Mouse (Mus musculus) kidney, adult 2 months (tissue): ENCODE measurements around the gene Methig1. TPM values are rescaled to one million over a fixed set of nuclear protein-coding genes. Genes with fewer than 3 reads are reported as not detected.
A peak's percentile ranks its signal among the peaks of the same experiment; 100 is the strongest.
"Not testable (repeated sequence)": the region's sequence is repeated elsewhere in the genome, so short reads cannot be mapped to it uniquely, and the experiment has no call there.

Experiments
- DNase-seq: peaks from one replicate; pipeline ENCODE4 v3.0.0; 2021
- H3K27ac ChIP-seq: fragments of 200-500 bp; 2 replicates; pipeline ENCODE4 v1.5.1; 2012; ENCODE audit warnings: low read depth, low read length, control low read depth, inconsistent platforms; ENCODE audit not compliant: insufficient read depth
- H3K27me3 ChIP-seq: fragments of 200-500 bp; replicated peaks from 2 replicates; pipeline ENCODE4 v1.6.1; 2012; ENCODE audit warnings: mild to moderate bottlenecking, moderate library complexity, low read length, inconsistent platforms; ENCODE audit not compliant: control insufficient read depth, insufficient read depth
- H3K36me3 ChIP-seq: fragments of 200-500 bp; 2 replicates; pipeline ENCODE4 v1.6.1; 2012; ENCODE audit warnings: mild to moderate bottlenecking, moderate library complexity, low read length, inconsistent platforms; ENCODE audit not compliant: control insufficient read depth, insufficient read depth
- H3K4me1 ChIP-seq: fragments of 200-500 bp; 2 replicates; pipeline ENCODE4 v1.6.1; 2011; ENCODE audit warnings: low read length; ENCODE audit not compliant: control insufficient read depth, insufficient read depth
- H3K4me3 ChIP-seq: fragments of 200-500 bp; 2 replicates; pipeline ENCODE4 v1.5.1; 2011; ENCODE audit warnings: mild to moderate bottlenecking, low read depth, low read length, control low read depth; ENCODE audit not compliant: insufficient read depth
- CTCF ChIP-seq: fragments of 200-500 bp; conservative IDR thresholded peaks from 2 replicates; pipeline ENCODE4 v1.5.1; 2011; ENCODE audit warnings: low read depth, mild to moderate bottlenecking, control low read depth, low read length, moderate library complexity, mixed read lengths; ENCODE audit not compliant: insufficient read depth, insufficient read length
- POLR2A ChIP-seq: fragments of 200-500 bp; IDR thresholded peaks from one replicate; pipeline ENCODE4 v1.6.1; 2011; ENCODE audit warnings: low read depth, low read length, control low read depth
- WGBS: fragments of 180-500 bp; shearing (Covaris S2); methylation state at CpG from one replicate; pipeline ENCODE4 v1.1.7; 2018; 5-methylcytosine and 5-hydroxymethylcytosine counted together
- polyA plus RNA-seq: library from polyadenylated mRNA; depleted of rRNA; stranded (reverse); fragments of >200 nt; gene quantifications from 2 replicates; pipeline ENCODE4 v1.2.3, GENCODE M21; 2012

Methig1 gene
- polyA plus RNA-seq, 1 experiment: 16.5 TPM

DNA sequence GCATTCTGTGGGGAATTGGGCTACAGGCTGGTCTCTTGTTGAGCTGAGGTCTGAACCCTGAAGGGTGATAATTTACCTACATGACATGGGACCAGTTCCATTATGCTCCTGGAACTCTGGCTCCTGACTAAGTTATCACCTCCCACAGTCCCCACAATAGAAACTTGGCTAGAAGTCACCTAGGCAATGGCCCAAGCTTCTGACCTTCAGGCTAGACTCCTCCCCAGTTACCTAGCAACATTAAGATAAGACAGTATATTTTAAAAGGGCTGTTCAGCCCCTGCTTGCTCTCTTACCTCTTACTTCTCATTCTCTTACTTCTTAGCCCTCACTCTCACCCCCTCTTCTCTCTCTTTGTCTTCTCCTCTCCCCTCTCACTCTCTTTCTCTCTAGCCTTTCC is 7.5 kb upstream of the Methig1 start:
- peak overlapping the region; percentile 60 for H3K27ac ChIP-seq
- no peak for TF ChIP-seq POLR2A
- no peak for TF ChIP-seq CTCF
- no peak overlapping the region for H3K4me3 ChIP-seq
- H3K27me3 ChIP-seq: no peaks in the 10 kb centered on the region
- H3K36me3 ChIP-seq: no peaks in the 10 kb centered on the region
- peak; percentile 64 for DNase-seq
- H3K4me1 ChIP-seq: peaks cover 22% of the 10 kb centered on the region

DNA sequence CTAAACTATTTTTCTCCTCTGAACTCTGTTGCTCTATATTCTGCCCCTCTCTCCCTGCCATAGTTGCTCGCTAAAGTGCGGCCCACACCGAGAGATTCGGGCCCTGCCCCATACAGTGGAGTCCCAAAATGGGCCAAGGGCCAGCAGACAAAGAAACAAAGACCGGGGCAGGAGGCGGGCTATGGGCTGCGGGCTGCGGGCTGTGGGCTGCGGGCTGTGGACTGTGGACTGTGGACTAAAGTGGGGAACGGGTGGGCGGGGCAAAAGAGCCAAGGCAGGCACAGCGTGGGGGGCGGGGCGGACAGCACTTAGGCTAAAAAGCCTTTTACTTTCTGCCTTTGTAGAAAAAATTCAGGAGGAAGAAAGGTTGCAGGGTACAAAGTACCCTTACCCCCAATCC is 6.2 kb upstream of the Methig1 start:
- H3K36me3 ChIP-seq: no peaks in the 10 kb centered on the region
- WGBS: 48% methylated on average over 14 of the region's 14 CpGs
- no peak overlapping the region for H3K4me3 ChIP-seq
- peak; percentile 84 for DNase-seq
- H3K27me3 ChIP-seq: no peaks in the 10 kb centered on the region
- peaks cover 25% of the 10 kb centered on the region for H3K4me1 ChIP-seq
- no peak for TF ChIP-seq POLR2A
- TF ChIP-seq CTCF: no peak
- H3K27ac ChIP-seq: peak overlapping the region; percentile 69

DNA sequence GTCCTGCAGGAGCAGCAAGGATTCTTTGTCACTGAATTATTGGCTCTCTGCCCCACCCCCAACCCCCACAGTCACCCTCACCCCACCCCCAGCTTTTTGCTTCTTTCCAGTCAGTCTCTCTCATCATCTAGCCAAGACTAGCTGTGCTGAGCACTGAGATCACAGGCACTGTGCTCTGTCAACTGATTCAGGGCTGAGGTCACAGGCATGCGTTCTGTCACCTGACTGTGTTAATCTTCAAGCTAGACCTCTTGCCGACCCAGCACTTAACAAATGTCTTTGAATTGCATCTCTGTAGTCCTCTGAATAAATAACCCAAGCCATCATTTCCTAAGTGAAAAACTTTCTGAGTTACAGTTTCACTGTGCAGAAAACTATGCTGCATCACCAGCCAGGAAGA is 3.5 kb upstream of the Methig1 start:
- H3K27me3 ChIP-seq: no peaks in the 10 kb centered on the region
- WGBS: 30% methylated on average over 2 of the region's 2 CpGs
- no peak overlapping the region for H3K4me3 ChIP-seq
- H3K4me1 ChIP-seq: peaks cover 21% of the 10 kb centered on the region
- no peaks in the 10 kb centered on the region for H3K36me3 ChIP-seq
- peak overlapping the region; percentile 81 for H3K27ac ChIP-seq
- TF ChIP-seq POLR2A: no peak
- TF ChIP-seq CTCF: no peak
- peak; percentile 94 for DNase-seq

DNA sequence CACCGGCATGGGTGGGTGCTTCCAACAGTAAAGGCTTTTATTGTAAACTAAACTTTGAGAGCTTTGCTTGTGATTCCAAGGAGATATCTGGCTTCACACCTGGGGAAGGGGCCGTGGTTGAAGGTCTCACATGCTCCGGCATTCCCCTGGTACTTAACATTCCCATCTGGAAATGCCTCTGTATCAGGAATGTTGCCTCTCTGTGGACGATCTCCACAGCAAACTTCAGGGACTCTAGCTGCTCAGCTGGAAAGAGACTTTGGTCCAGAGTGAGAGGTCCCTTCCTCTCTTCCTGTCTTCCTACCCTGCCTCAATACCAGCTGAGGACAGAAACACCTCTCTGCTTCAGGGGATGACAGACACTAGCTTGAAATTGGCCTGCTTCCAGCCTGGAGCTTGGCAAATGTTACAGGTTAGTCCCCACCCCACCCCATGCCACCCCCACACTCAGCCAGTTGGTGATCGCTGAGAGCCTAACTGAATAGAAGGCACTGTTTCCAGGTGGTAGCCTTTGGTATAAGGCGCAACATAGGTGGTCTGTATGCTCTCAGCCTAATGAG is 1.4 kb upstream of the Methig1 start:
- peak overlapping the region; percentile 21 for H3K27ac ChIP-seq
- peak; percentile 37 for DNase-seq
- TF ChIP-seq CTCF (no peak), POLR2A (no peak)
- no peak overlapping the region for H3K4me3 ChIP-seq
- H3K4me1 ChIP-seq: peaks cover 14% of the 10 kb centered on the region
- H3K36me3 ChIP-seq: no peaks in the 10 kb centered on the region
- H3K27me3 ChIP-seq: no peaks in the 10 kb centered on the region
- WGBS: 50% methylated on average over 6 of the region's 6 CpGs

DNA sequence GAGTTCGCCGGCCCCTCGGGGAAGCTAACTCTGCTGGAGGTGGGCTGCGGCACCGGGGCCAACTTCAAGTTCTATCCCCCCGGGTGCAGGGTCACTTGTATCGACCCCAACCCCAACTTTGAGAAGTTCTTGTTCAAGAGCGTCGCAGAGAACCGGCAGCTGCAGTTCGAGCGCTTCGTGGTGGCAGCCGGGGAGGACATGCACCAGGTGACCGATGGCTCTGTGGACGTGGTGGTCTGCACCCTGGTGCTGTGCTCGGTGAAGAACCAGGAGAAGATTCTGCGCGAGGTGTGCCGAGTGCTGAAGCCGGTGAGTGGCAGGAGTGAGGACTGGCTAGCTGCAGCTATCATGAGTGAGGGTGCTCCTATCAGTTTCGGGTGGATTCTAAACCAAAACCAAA is 450 bp downstream of the Methig1 start:
- H3K4me3 ChIP-seq: peak overlapping the region; percentile 21; the same call in 1 of the 2 replicates
- DNase-seq, H3K27ac ChIP-seq, H3K27me3 ChIP-seq, H3K36me3 ChIP-seq: not testable (repeated sequence)
- peaks cover 12% of the 10 kb centered on the region for H3K4me1 ChIP-seq
- WGBS: 83% methylated on average over 22 of the region's 22 CpGs

DNA sequence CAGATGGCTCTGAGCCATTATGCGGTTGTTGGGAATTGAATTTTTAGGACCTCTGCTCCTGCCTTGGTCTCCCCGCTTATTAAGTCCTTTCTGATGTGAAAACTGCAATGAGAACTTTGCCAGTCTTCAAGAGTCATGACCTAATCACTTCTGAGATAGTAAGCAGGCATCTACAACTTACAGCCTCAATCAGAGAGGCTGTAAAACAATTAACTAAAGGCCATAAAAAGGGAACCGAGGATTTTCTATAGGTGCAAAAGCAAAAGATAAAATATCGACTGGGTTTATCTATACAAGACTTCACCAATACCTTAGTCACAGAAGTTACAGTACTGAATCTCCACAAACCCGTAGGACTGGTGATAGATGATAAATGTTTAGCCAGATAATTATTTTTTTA is 2.9 kb downstream of the Methig1 start:
- no peak overlapping the region for H3K27ac ChIP-seq
- TF ChIP-seq POLR2A (no peak), CTCF (no peak)
- 70% methylated on average over 5 of the region's 5 CpGs for WGBS
- H3K4me3 ChIP-seq: no peak overlapping the region
- H3K27me3 ChIP-seq: no peaks in the 10 kb centered on the region
- H3K4me1 ChIP-seq: peaks cover 3% of the 10 kb centered on the region; the same call in 1 of the 2 replicates
- H3K36me3 ChIP-seq: no peaks in the 10 kb centered on the region
- no peak for DNase-seq

DNA sequence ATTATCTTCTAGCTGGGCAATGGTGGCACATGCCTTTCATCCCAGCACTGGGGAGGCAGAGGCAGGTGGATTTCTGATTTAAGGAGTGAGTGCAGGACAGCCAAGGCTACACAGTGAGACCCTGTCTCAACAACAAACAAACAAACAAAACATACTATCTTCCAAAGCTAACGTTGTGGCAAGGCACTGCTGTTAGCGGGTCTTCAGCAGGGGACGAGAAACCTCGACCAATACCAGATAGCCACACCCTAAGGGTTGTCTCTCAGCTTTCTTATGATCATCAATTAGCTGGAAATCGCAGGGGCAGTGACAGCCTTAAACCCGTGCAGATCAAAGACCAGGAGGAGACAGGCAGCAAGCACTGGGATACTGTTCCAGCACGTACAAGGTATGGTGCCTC is 11.3 kb downstream of the Methig1 start, which contains the start of gene Higd1c:
TSS of gene Higd1c (plus strand) at position 301 of the 400 bp plus-strand sequence.
- H3K4me3 ChIP-seq: no peak within 1 kb of the TSS
- no peaks in the 10 kb centered on the region for H3K36me3 ChIP-seq
- no peak within 1 kb of the TSS for H3K27ac ChIP-seq
- 71% methylated on average over 7 of the region's 7 CpGs for WGBS
- no peaks in the 10 kb centered on the region for H3K27me3 ChIP-seq
- H3K4me1 ChIP-seq: no peaks in the 10 kb centered on the region
- TF ChIP-seq POLR2A (no peak), CTCF (no peak)
- DNase-seq: no peak

DNA sequence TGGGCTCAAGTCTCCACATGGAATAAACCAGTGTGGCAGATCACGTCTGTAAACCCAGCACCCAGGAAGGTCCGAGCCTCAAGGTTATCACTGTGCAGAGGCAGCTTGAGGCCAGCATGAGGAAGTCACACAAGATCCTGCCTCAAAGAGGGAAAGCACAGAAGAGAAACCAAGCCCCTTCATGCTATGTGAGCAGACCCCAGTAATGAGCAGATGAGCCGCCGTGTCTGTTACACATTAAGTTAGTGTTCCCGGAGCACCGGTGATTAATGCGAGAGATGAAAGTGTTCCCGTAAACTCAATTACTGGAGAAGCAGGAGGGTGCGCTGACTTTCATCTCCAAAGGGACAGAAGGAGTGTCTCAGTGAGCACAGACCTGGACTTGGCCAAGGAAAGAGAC is 13.0 kb downstream of the Methig1 start:
- H3K36me3 ChIP-seq, DNase-seq, H3K27ac ChIP-seq, H3K4me1 ChIP-seq, H3K27me3 ChIP-seq, H3K4me3 ChIP-seq: not testable (repeated sequence)
- WGBS: 57% methylated on average over 9 of the region's 9 CpGs
